Mouse (Mus musculus) myocyte (in vitro differentiated cells): ENCODE measurements around the gene Kcnk7.

ENCODE experiments used
- CEBPB ChIP-seq: IDR thresholded peaks from 2 replicates; pipeline ENCODE4 v1.6.1; 2011; ENCODE audit warnings: mild to moderate bottlenecking, moderate library complexity; ENCODE audit not compliant: poor library complexity, insufficient read depth, severe bottlenecking
- E2F4 ChIP-seq: IDR thresholded peaks from one replicate; pipeline ENCODE4 v1.6.1; 2011; ENCODE audit warnings: mild to moderate bottlenecking, control low read depth, moderate library complexity; ENCODE audit not compliant: insufficient read depth
- MYOG ChIP-seq, 3 experiments: IDR thresholded peaks; one replicate each; pipeline ENCODE4 v1.6.1; 2011; ENCODE audit warnings: control low read depth in 2 of 3, low read depth in 2 of 3, mild to moderate bottlenecking in 2 of 3; ENCODE audit not compliant: insufficient read length in 2 of 3, control insufficient read depth in 1 of 3, insufficient read depth in 1 of 3
- POLR2A ChIP-seq: IDR thresholded peaks from one replicate; pipeline ENCODE4 v1.6.1; 2011; ENCODE audit warnings: low read depth, mild to moderate bottlenecking, control low read depth, moderate library complexity; ENCODE audit not compliant: insufficient read length
- SRF ChIP-seq: IDR thresholded peaks from one replicate; pipeline ENCODE4 v1.6.1; 2011; ENCODE audit warnings: low read depth; ENCODE audit not compliant: control insufficient read depth, insufficient read length
- TCF12 ChIP-seq: IDR thresholded peaks from one replicate; pipeline ENCODE4 v1.6.1; 2011; ENCODE audit warnings: mild to moderate bottlenecking, control low read depth; ENCODE audit not compliant: poor library complexity, insufficient read depth, severe bottlenecking
- TCF3 ChIP-seq: IDR thresholded peaks from one replicate; pipeline ENCODE4 v1.6.1; 2011; ENCODE audit warnings: low read depth, control low read depth; ENCODE audit not compliant: insufficient read length
- USF1 ChIP-seq: IDR thresholded peaks from one replicate; pipeline ENCODE4 v1.6.1; 2011; ENCODE audit warnings: low read depth, mild to moderate bottlenecking, control low read depth, moderate library complexity

- TF ChIP-seq POLR2A (no peak), TCF3 (no peak), E2F4 (no peak), TCF12 (no peak), CEBPB (no peak), MYOG (IDR thresholded peaks at IDR 0.05; ENCODE audit: control insufficient read depth in 1 of 3, insufficient read depth in 1 of 3, insufficient read length in 2 of 3, low read depth in 2 of 3) (no peak), SRF (no peak), USF1 (no peak)
These were observed 35.8 kb upstream of the Kcnk7 start for GRCm38 (mm10) chr19:5668372-5668771.
